Mouse (Mus musculus) spleen, postnatal 14 days (tissue): Measurements from ENCODE around the gene Rcvrn.

Experiments
- DNase-seq, 2 experiments: peaks; one replicate each; pipeline ENCODE4 v3.0.0; 2021 to 2022; ENCODE audit warnings: low spot score in 2 of 2

Gene Rcvrn

DNA sequence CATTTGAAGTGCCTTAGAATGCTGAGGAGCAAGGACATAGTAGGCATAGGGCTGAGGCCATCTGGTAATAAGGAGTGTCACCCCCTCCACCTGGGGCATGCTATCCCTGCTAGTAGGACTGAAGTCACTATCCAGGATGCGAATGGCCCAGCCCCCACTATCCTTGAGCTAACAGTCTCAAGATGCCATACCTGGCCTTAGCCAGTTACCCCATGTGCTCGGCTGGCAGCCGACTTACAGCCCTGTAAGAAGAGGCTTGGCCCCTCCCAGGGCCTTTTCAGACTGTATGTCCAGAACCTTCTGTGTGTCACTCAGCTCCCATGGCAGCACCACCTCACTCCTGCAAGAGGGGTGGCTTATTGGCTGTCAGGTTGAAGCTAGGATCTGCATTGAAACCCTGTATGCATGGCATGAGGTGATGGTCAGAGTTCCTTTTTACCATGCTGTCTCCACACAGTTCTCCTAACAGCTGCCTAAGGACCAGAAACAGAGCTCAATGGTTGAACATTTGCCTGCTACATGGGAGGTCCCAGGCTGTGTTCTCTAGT is 26.6 kb upstream of the Rcvrn start:
- no peak for DNase-seq

DNA sequence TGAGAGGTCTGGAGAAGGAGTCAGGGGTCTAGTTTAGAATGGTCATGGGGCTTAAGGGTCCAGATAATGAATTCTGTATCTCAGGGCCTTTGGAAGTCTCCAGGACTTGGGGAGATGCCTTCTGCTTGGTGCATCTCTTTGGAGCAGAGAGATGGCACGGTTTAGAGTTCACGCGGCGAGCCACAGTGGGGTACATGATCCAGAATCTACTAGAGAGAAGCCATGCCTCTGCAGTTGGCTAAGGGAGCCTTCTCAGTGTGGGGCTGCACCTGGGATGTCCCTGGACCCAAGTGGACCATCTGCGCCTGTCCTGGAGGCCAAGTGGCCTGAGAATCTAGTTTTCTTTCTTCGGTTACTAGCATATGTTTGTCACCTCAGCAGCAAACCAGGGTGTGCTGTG is 25.1 kb upstream of the Rcvrn start:
- no peak for DNase-seq

DNA sequence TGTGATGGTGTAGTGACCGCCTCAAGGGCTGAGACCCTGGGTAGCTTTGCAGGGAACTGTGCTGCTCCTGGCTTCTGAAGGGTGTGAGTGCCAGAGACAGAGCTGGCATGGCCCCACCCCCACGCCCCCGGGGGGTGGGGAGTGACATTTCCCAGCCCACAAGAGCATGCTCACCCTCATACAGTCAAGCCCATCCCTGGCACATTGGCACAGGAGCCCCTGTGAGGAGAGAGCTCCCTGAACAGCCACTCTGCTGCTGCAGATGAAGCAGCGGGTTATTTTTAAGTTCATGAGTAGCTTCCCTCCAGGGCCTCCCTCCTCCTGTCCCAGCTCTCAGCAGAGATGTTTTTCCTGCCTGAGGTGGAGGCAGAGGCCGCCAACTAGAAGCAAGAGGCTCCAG is 23.0 kb upstream of the Rcvrn start:
- no peak for DNase-seq

DNA sequence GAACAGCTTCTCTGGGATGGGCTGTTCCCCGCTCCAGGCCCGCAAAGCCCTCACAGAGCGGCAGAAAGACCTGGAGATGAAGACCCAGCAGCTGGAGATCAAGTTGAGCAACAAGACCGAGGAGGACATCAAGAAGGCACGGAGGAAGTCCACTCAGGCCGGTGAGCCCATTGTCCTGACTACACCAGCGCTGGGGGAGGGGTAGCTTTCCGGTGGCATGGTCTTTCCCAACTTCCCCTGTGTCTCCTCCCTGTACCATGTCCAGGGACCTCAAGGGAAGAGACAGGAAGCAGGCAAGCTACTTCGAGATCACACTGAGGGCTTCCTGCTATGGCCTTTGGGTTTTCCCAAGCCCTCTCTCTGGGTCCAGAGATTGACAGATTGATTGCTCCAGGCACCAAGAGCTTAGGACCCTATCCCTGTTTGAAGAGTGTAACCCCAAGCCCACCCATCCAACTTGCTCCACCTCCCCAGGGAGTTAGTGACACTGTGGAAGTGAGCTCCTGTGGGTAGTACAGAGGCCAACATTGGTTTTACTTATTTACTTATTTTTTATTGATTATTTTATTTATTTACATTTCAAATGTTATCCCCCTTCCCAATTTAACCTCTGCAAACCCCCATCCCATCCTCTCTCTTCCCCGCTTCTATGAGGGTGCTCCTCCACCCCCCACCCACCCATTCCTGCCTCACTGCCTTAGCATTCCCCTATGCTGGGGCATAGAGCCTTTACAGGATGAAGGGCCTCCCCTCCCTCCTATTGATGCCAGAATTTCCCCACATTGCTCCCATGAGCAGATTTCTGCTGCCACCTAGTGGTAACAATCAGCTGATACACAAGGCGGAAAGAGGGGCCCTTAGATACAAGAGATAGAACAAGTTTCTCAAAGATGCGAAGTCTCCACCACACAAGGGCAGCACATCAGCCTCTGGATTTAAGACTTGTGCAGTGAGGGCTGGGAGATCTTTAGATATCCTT is 19.3 kb upstream of the Rcvrn start:
- no peak for DNase-seq

DNA sequence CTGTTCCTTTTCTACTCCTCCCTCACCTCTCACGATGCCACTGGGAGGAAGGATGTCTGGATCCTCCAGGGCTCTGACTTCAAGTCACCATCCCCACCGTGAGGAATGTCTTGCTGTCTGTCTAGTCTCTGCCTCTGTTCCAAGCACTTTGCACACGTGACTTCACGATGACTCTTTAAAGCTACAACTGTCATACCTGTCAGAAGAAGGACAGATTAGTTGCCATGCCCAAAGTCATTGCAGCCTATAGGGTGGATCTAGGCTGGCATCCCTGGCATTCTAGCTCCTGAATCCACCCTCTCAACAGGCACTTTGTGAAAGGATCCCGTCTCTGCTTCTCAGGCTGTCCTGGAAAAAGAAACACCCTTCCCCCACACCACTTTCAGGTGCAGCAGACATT is 15.8 kb upstream of the Rcvrn start:
- no peak for DNase-seq

DNA sequence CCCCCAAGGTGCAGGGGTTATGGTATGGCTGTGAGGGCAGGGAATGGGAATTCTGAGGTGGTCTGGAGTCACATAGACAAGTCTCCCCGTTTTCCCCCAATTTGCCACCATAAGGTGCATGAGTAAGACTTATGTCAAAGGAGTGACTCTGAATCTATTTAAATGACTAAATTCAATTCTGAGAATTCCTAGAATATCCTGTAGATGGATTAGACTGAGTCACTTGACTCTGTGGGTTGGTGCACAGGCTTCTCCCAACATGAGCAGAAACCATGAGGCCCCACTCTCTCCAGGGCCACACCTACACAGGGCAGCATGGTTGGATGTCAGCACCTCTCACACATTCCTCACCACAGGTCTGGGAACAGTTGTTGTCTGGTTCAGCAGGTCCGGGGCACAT is 15.2 kb upstream of the Rcvrn start:
- no peak for DNase-seq

DNA sequence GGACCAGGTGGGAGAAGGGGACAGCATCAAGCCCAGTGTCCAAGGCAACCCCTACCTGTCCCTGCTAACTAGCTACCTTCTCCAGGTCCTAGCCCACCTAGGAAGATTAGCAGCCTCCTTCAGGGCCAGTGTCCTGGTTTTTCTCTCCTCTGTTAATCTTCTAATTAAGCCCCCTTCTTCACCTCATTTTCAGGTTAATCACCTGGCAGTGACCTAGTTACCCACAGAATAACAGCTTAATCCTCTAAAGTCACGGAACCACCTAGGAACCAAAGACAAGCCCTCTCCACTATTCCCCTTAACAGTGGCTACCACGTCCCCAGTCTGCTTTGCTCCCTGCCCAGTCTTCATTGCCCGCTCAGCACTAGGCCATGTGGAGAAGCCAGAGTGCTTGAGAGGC is 13.3 kb upstream of the Rcvrn start:
- no peak for DNase-seq

DNA sequence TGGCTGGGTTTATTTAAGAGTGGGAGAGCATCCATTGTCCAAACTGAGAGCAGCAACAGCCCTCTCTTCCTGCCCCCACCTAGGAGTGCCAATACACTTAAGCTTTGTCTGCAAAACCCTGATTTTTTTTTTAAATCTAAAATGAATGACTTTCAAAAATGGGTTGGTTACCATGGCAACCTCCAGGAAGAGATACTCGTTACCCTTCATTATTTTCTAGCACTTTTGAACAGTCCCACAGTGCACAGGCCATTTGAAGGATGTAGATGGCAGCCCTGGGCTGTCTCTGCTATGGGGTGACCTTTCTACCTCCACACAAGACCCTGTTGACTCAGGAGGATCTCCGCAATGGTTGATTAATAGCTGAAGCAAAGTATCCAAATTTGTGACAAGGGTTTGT is 9.0 kb upstream of the Rcvrn start:
- no peak for DNase-seq

DNA sequence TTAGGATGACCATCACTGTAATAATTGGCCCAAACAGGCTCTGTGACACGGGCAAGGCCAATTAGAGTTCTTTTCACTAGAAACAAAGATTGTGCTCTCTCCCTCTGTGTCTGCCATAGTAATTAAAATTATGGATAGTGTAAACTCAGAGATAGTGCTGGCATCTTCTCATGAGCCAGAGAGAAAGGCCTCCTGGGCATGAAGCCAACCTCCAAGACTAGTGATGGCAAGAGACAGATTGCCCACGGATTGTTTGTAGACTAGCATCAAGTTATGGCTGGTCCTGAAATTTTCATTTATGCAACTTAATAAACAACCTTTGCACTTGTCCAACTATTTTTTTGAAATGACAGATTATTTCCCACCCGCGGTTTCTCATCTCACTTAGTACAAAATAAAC is 17.9 kb downstream of the Rcvrn start:
- DNase-seq = no peak

DNA sequence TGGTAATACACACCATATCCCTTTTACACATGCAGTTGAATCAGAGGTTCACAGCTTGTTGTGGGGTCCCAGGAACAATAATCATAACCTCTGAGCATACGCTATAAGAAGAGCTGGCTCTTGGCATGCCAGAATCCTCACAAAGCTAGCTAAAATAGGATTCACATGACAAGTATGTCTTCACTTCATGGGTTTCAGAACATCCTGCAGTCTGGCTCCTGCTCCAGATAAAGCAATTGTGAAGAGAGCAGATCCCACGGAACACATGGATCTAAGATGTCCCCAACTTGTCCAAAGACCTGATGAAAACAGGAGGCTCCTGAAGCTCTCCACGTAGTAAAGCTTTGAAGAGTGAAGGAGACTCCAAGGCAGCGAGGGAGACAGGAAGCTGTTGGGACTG is 20.3 kb downstream of the Rcvrn start:
- no peak for DNase-seq

DNA sequence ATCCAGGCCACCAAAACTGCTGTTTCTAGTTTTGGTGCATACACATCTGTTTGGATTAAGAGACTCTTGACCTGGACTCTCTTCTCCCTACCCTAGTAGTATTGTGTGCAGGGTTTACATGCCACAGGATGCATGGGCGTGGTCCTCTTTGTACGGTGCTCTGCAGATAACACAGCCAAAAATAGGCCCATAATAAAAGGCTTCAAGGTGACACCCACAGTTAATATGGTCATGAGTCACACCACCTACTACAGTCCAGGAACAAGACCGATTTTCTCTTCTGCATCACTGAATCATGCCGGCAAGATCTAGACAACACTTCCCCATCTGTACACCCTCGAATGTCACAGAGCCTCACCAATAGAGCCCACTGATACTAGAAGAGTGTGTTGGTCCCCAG is 26.4 kb downstream of the Rcvrn start:
- DNase-seq = no peak

DNA sequence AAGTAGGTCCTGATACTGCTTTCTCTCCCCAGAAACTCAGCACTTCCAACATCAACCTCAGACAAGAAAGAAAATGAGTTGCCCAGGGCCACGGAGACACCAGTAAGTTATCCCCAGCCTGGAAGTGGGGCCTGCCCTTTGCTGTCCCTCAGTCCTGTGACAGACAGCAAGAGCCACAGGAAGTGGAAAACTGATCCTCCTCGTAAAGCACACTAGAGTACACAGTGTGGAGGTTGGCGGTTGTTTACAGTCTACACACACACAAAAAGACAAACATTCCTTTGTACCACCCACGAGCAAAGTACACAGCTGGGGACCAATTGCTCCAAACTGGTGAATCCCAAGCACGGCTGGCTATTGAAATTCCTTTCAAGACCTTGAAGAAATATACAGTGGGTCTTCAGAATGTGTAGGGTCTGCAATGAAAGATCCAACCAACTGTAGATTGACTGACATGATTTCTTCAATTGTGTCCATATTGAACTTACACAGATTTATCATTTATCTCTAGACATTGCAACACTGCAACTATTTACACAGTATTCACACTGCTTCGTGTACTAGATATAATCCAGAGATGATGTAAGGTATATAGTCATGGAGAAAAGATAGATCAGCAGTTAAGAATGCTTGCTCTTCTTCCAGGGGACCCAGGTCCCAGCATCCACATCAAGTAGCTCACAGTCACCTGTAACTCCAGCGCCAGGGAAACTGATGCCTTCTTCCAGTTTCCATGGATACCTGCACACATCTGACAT is 27.5 kb downstream of the Rcvrn start:
- no peak for DNase-seq

DNA sequence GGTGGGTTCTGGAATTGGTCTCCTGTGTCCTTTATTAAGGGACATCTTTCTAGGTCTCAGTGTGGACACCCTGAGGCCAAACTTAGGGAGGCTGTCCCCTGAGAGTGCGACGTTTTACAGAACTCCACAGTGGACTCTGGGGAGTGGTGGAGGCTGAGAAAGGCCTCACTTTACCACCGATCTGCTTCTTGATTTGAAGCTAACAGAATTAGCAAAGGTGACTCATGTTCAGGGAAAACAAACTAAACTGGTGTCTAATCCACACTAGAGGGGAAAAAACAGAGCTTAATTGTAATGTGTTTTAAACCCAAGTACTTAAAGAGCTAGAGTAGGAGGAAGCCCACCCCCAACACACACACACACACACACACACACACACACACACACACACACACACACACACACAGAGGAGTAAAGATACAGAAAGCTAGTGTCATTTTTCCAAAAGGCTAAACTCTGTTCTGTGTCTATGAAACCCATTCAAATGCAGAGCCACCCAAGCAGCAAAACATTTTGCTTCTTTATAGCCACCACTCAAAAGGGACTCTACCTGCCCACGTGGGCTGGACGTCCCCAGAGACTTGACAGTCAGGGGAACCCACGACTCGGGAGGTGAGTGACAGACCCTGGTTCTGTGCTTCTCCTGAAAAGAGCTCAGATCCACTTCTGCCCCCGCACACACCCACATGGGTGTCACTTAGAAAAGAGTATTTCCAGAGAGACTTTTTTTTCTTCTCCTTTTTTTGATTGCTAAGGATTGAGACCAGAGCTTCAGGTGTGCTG is 28.3 kb downstream of the Rcvrn start:
- no peak for DNase-seq

DNA sequence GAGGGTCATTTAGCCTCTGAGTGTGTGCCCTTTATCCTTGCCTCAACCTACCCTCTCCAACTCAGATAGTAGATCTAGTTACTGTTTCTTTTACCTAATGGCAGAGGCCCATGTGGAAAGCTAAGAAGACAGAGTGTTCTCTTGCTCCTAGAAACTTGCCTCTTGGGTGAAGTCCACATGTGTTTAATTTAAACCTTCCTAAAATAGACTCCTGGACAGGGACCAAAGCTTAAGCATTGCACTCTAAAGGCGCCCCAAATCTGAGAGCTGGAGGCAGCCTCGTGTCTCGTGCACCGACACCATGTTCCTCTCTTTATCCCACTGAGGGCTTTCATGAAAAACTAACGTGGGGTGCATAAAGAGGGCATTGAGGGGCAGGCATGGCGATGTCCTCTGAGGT is 32.0 kb downstream of the Rcvrn start:
- no peak for DNase-seq

DNA sequence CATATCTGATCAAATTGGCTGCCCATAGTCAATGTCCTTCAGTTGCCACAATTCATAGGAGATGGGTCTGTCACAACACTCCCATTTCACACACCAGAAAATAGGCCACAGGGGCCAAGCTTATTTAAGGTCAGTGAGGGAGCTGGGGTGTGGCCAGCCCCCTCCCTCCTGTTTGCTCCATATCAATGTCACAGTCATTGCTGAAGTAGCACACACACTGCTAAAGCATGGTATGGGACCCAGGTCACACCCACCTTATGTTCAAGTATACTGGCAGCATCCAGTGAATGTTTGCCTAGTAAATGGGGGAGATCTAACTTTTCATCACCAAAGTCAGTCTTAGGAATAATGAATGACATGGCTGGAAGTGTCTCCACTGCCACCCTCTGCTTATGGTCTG is 33.6 kb downstream of the Rcvrn start:
- no peak for DNase-seq

DNA sequence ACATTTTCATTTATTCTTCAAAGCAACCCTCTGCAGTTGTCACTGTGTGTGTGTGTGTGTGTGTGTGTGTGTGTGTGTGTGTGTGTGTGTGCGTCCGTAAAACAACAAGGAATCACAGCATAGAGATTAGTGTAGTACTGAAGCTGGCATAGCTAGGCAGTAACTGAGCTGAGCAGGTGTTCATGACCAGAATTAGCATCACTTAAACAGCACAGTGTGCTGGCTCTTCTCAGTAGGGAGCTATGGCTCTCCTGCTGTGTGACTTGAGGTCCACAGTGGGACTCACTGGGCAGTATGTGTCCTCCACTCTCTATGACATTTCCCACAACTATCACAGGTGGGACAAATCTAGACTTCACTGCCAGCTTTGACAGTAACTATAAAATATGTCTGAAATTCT is 35.9 kb downstream of the Rcvrn start:
- DNase-seq = no peak

DNA sequence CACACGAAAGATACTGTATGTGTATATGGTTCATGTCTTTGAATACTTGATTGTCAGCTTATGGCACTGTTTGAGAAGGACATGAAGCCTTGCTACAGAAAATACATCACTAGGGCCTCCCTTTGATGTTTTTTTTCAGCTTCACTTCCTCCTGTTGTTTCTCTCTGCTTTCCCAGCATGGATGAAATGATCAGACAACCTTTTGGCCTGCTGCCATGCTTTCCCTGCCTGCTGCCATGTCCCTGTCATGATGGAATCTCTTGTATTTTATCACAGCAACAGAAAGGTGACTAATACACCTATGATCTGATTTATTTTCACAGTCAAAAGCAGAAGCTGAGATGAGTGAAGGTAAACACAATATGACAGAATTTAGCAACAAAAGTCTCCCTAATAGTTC is 38.6 kb downstream of the Rcvrn start:
- DNase-seq = no peak

DNA sequence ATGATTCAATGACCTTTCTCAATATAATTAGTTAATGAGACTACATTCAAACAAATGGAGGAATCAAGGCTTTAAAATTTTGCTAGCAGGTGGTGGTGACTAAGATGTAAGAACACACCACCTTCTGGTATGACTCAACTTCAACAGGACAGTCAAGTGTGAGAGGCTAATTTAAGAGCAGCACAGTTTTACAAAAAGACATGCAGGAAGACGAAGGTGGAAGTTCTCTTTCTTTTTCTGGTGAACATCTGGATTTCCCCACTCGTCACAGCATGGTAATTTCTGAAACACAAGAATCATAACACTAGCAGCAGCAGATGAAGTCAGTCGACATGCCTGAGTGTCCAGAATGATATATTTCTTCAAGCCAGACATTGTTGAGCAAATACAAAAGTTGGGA is 39.5 kb downstream of the Rcvrn start:
- no peak for DNase-seq

DNA sequence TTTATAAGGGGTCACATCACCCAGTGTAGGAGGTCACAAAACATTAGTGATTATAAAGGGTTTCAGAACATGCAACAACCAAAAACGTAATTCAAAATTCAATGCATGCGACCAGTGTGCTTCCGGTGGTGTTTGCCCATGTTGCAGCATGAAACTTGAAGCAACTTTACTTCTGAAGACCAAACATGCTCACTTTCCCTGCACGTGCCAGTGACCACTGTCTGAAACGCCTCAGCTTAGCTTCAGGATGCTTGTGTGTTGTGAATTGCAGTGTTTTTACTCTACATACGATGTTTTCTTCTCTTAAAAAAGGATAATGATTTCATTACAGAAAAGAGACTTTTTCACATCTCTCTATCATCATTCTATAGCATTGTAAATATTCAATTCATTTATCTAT is 43.2 kb downstream of the Rcvrn start:
- no peak for DNase-seq

DNA sequence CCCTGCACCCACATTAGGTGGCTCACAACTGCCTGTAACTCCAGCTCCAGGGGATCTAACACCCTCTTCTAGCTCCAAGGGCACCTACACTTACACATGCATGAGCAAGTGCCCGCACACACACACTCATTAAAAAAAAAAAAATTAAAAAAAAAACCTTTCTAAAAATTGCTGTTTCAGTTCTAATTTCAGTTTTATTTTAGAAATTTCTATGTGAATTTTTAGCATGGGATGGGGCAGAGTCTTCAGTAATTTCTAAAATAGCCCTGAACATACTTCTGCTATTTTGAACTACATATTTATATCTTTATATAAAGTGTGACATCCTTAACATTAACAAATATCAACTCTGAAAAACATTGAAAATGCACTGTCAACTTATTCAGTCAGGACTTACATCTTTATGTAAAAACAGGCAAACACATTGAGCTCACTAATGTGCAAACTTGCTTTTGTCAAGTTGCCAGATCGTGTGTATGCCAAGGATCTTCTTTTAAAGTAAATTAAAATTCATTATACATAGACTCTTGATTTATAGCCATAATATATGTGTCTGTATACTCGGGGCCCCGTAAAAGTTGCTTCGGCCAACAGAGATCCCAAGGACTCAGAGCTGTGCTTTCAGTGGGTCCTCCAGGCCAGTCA is 43.8 kb downstream of the Rcvrn start:
- DNase-seq = no peak

DNA sequence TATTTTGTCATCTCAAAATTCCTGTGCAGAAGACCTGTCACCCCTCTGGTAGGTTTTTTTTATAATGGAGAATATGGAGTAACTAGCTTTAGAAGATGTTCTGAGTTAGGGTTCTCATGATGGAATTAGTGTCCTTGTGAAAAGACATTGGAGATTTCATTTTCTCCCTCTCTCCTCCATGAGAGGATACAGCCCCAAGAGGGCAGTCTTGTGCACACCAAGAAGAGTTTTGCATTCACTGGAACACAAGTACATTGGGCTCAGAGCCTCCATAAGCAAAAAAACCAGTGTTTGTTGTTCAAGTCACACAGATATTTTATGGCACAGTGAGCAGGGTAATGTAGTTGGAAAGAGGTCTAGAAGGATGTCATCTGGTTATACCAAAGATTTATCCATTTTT is 46.4 kb downstream of the Rcvrn start:
- no peak for DNase-seq
